Mouse (Mus musculus) heart, postnatal 0 days (tissue): ENCODE measurements at regions not wholly inside any gene's neighbourhood (a gene's known extent, or its start where the extent isn't known, plus 50 kb on each side); places are given as distances from the start of the nearest gene placed in this dataset.
"Not testable (repeated sequence)": the region's sequence is repeated elsewhere in the genome, so short reads cannot be mapped to it uniquely, and the experiment has no call there.

Experiments
- CTCF ChIP-seq: IDR thresholded peaks from 2 replicates; pipeline ENCODE4 v1.5.1; 2016; ENCODE audit warnings: antibody characterized with exemption, control low read depth, low read depth
- EP300 ChIP-seq: IDR thresholded peaks from 2 replicates; pipeline ENCODE4 v1.6.1; 2016; ENCODE audit warnings: antibody characterized with exemption, low read depth

GRCm38 (mm10) chr8:113514731-113515375, 120.5 kb upstream of the Mon1b start:
- TF ChIP-seq CTCF, EP300: not testable (repeated sequence)
